Comparison of ENCODE assay signal across 23 mouse cellular contexts in genomic region chr8:47742372-47742771, GRCm38 (mm10). TPM values are rescaled to one million over a fixed set of nuclear protein-coding genes. Genes with fewer than 3 reads are reported as not detected.
DNase-seq lines count a peak whose midpoint lies in the region; ATAC-seq and TF ChIP-seq lines count a peak whose summit lies in the region.
"Had no signal": no experiment of that assay in that cellular context is flagged by ENCODE, and none has a peak within 500 bp of the region (broad histone marks: within the 10 kb centered on the region; RNA-seq: fewer than 3 reads in every experiment).

No protein-coding gene starts in this region.

- no peaks in the 10 kb centered on the region for H3K4me1 ChIP-seq in intestine, postnatal 0 days (replicated peaks; ENCODE audit: control insufficient read depth, insufficient read depth, low read length)
- H3K4me1 ChIP-seq in intestine, embryonic 15.5 days (replicated peaks), result no peaks in the 10 kb centered on the region
- no peaks in the 10 kb centered on the region; the same call in 1 of the 2 replicates for H3K4me1 ChIP-seq in embryonic facial prominence, embryonic 13.5 days
- no peaks in the 10 kb centered on the region for H3K4me1 ChIP-seq in stomach, postnatal 0 days (replicated peaks; ENCODE audit: control insufficient read depth, insufficient read depth)

- H3K4me3 ChIP-seq in intestine, postnatal 0 days (ENCODE audit: low read depth, low read length), result no peak overlapping the region
- no peak overlapping the region for H3K4me3 ChIP-seq in intestine, embryonic 15.5 days (replicated peaks)
- H3K4me3 ChIP-seq in embryonic facial prominence, embryonic 13.5 days, result no peak overlapping the region
- no peak overlapping the region for H3K4me3 ChIP-seq in stomach, postnatal 0 days (ENCODE audit: low read depth, low read length)
- H3K4me3 ChIP-seq: forebrain, embryonic 15.5 days; hindbrain, embryonic 13.5 days; limb, embryonic 15.5 days had no signal

- H3K9me3 ChIP-seq in intestine, postnatal 0 days (ENCODE audit: control insufficient read depth), result no peaks in the 10 kb centered on the region
- no peaks in the 10 kb centered on the region for H3K9me3 ChIP-seq in intestine, embryonic 15.5 days
- H3K9me3 ChIP-seq in embryonic facial prominence, embryonic 13.5 days, result no peaks in the 10 kb centered on the region
- H3K9me3 ChIP-seq in stomach, postnatal 0 days (ENCODE audit: control insufficient read depth, low read length), result no peaks in the 10 kb centered on the region
- H3K9me3 ChIP-seq: forebrain, embryonic 15.5 days; heart, embryonic 13.5 days; hindbrain, embryonic 13.5 days; limb, embryonic 15.5 days had no signal

- TF ChIP-seq CTCF in intestine, postnatal 0 days (IDR thresholded peaks at IDR 0.05; ENCODE audit: low read depth), result peak; percentile 26; the same call in 1 of the 2 replicates
- TF ChIP-seq CTCF in stomach, postnatal 0 days (IDR thresholded peaks at IDR 0.05; ENCODE audit: low read depth), result peak; percentile 26; the same call in 1 of the 2 replicates

- H3K27ac ChIP-seq in intestine, postnatal 0 days (ENCODE audit: low read depth, low read length), result no peak overlapping the region
- H3K27ac ChIP-seq in intestine, embryonic 15.5 days, result no peak overlapping the region
- H3K27ac ChIP-seq in embryonic facial prominence, embryonic 13.5 days, result peak overlapping the region; percentile 48
- H3K27ac ChIP-seq in stomach, postnatal 0 days (replicated peaks), result no peak overlapping the region
- H3K27ac ChIP-seq: forebrain, embryonic 15.5 days; heart, embryonic 13.5 days; hindbrain, embryonic 13.5 days; liver, embryonic 14.5 days had no signal

- no peak for ATAC-seq in intestine, postnatal 0 days
- no peak for ATAC-seq in intestine, embryonic 15.5 days
- ATAC-seq in embryonic facial prominence, embryonic 13.5 days (ENCODE audit: insufficient number of reproducible peaks, insufficient read depth, low FRiP score, low TSS enrichment, low read depth), result no peak
- ATAC-seq in stomach, postnatal 0 days (ENCODE audit: low FRiP score, low TSS enrichment), result no peak
- ATAC-seq: forebrain, embryonic 15.5 days had no signal

- DNase-seq in ES-CJ7 (ENCODE audit: low read depth, low spot score), result peak; percentile 64
- DNase-seq in stomach, postnatal 0 days (ENCODE audit: low spot score), result no peak
- no peak for DNase-seq in spleen, adult 12 weeks (ENCODE audit: low spot score)
- DNase-seq in left cerebral cortex, adult 18-20 months (ENCODE audit: low spot score in 2 of 2), result no peak
- DNase-seq: adrenal gland, postnatal 36 days; cerebellum, adult 11 months; cerebellum, adult 9-11 months; gastrocnemius, postnatal 14 days; heart, adult 18-20 months; heart, postnatal 14 days; kidney, adult 2 months; kidney, postnatal 14 days; lung, embryonic 14.5 days; lung, postnatal 4 days; right cerebral cortex, adult 18-20 months had no signal

- no peaks in the 10 kb centered on the region for H3K27me3 ChIP-seq in intestine, postnatal 0 days (replicated peaks; ENCODE audit: control insufficient read depth, insufficient read depth, low read length)
- H3K27me3 ChIP-seq in intestine, embryonic 15.5 days (replicated peaks), result no peaks in the 10 kb centered on the region
- H3K27me3 ChIP-seq in embryonic facial prominence, embryonic 13.5 days, result no peaks in the 10 kb centered on the region
- H3K27me3 ChIP-seq in stomach, postnatal 0 days (ENCODE audit: control insufficient read depth, insufficient read depth, low read length), result no peaks in the 10 kb centered on the region
- H3K27me3 ChIP-seq: forebrain, embryonic 15.5 days; limb, embryonic 15.5 days had no signal

- TF ChIP-seq EP300 in stomach, postnatal 0 days (optimal IDR thresholded peaks at IDR 0.05), result no peak

- no peak overlapping the region for H3K9ac ChIP-seq in intestine, postnatal 0 days (ENCODE audit: low read depth, low read length)
- H3K9ac ChIP-seq in intestine, embryonic 15.5 days, result no peak overlapping the region
- H3K9ac ChIP-seq in embryonic facial prominence, embryonic 13.5 days, result no peak overlapping the region
- no peak overlapping the region for H3K9ac ChIP-seq in stomach, postnatal 0 days (ENCODE audit: low read length)
- H3K9ac ChIP-seq: forebrain, embryonic 15.5 days; hindbrain, embryonic 13.5 days; limb, embryonic 15.5 days; liver, embryonic 14.5 days; lung, embryonic 14.5 days had no signal

- WGBS in intestine, postnatal 0 days, result 81% methylated on average over 7 of the region's 7 CpGs
- 82% methylated on average over 7 of the region's 7 CpGs for WGBS in intestine, embryonic 15.5 days
- 77% methylated on average over 7 of the region's 7 CpGs for WGBS in embryonic facial prominence, embryonic 13.5 days
- 77% methylated on average over 7 of the region's 7 CpGs for WGBS in stomach, postnatal 0 days

- H3K4me2 ChIP-seq in intestine, postnatal 0 days (replicated peaks; ENCODE audit: low read depth), result no peak overlapping the region
- no peak overlapping the region for H3K4me2 ChIP-seq in intestine, embryonic 15.5 days (replicated peaks)
- H3K4me2 ChIP-seq in embryonic facial prominence, embryonic 13.5 days, result no peak overlapping the region
- H3K4me2 ChIP-seq in stomach, postnatal 0 days (replicated peaks; ENCODE audit: low read depth), result no peak overlapping the region

- no peaks in the 10 kb centered on the region for H3K36me3 ChIP-seq in intestine, postnatal 0 days (ENCODE audit: control insufficient read depth, insufficient read depth)
- H3K36me3 ChIP-seq in intestine, embryonic 15.5 days, result no peaks in the 10 kb centered on the region
- no peaks in the 10 kb centered on the region for H3K36me3 ChIP-seq in embryonic facial prominence, embryonic 13.5 days
- no peaks in the 10 kb centered on the region for H3K36me3 ChIP-seq in stomach, postnatal 0 days (ENCODE audit: control insufficient read depth, insufficient read depth, low read length)
- H3K36me3 ChIP-seq: forebrain, embryonic 15.5 days; heart, embryonic 13.5 days; hindbrain, embryonic 13.5 days; limb, embryonic 15.5 days had no signal

RNA-seq across cellular contexts. Expression of gene Cdkn2aip, which starts 28.6 kb away (rescaled TPM):
- 15.3 and 15.4 TPM in 2 replicates for polyA plus RNA-seq in intestine, postnatal 0 days (2015; fragmentation: Nextera tagmentation; extraction: Ambion mirVana)
- polyA plus RNA-seq in intestine, embryonic 15.5 days (2015; fragmentation: Nextera tagmentation; extraction: Ambion mirVana), result 21.7 and 24.1 TPM in 2 replicates
- polyA plus RNA-seq in embryonic facial prominence, embryonic 13.5 days (2015; fragmentation: Nextera tagmentation; extraction: Ambion mirVana), result 26.5 and 27.9 TPM in 2 replicates
- polyA plus RNA-seq in stomach, postnatal 0 days (2015; fragmentation: Nextera tagmentation; extraction: Ambion mirVana), result 13.0 and 13.1 TPM in 2 replicates
- 10 to 100 TPM; 18.5 to 20.8 TPM for total RNA-seq in left cerebral cortex, adult 18-20 months (2021)
